Mouse (Mus musculus): ENCODE measurements at regions not wholly inside any gene's neighbourhood (a gene's known extent, or its start where the extent isn't known, plus 50 kb on each side); places are given as distances from the start of the nearest gene placed in this dataset.

GRCm38 (mm10) chr15:63557816-63558215 is 287.2 kb downstream of the Gsdmc2 start:
- DNase-seq (ENCODE audit: low spot score in 2 of 2), result no peak

- DNase-seq (ENCODE audit: low spot score in 2 of 2), result no peak
Observed at GRCm38 (mm10) chr15:63553597-63553996, 291.4 kb downstream of the Gsdmc2 start.

- no peak for DNase-seq (ENCODE audit: low spot score in 2 of 2)
Observed at GRCm38 (mm10) chr15:63532337-63533055, 312.5 kb downstream of the Gsdmc2 start.

- DNase-seq (ENCODE audit: low spot score in 2 of 2), result no peak
Observed at GRCm38 (mm10) chr15:63527318-63527717, 317.7 kb downstream of the Gsdmc2 start.

GRCm38 (mm10) chr15:63526820-63527219 is 318.2 kb downstream of the Gsdmc2 start:
- no peak for DNase-seq (ENCODE audit: low spot score in 2 of 2)

GRCm38 (mm10) chr15:63517301-63517700 is 327.7 kb downstream of the Gsdmc2 start:
- DNase-seq (ENCODE audit: low spot score in 2 of 2), result no peak

GRCm38 (mm10) chr15:63500453-63500852 is 344.5 kb downstream of the Gsdmc2 start:
- no peak for DNase-seq (ENCODE audit: low spot score in 2 of 2)

- no peak for DNase-seq (ENCODE audit: low spot score in 2 of 2)
Observed at GRCm38 (mm10) chr15:63498483-63498882, 346.5 kb downstream of the Gsdmc2 start.

- no peak for DNase-seq (ENCODE audit: low spot score in 2 of 2)
Observed at GRCm38 (mm10) chr15:63497207-63497606, 347.8 kb downstream of the Gsdmc2 start.

GRCm38 (mm10) chr15:63484910-63485309 is 360.1 kb downstream of the Gsdmc2 start:
- DNase-seq (ENCODE audit: low spot score in 2 of 2), result no peak

GRCm38 (mm10) chr15:63484217-63484887 is 360.6 kb downstream of the Gsdmc2 start:
- no peak for DNase-seq (ENCODE audit: low spot score in 2 of 2)

GRCm38 (mm10) chr15:63479270-63479805 is 365.6 kb downstream of the Gsdmc2 start:
- no peak for DNase-seq (ENCODE audit: low spot score in 2 of 2)

- DNase-seq (ENCODE audit: low spot score in 2 of 2), result no peak
Observed at GRCm38 (mm10) chr15:63466916-63467315, 378.1 kb downstream of the Gsdmc2 start.

GRCm38 (mm10) chr15:63452529-63452928 is 392.4 kb downstream of the Gsdmc2 start:
- no peak for DNase-seq (ENCODE audit: low spot score in 2 of 2)

GRCm38 (mm10) chr15:63446288-63446687 is 398.7 kb downstream of the Gsdmc2 start:
- DNase-seq (ENCODE audit: low spot score in 2 of 2), result no peak

GRCm38 (mm10) chr15:63445016-63445415 is 400.0 kb downstream of the Gsdmc2 start:
- DNase-seq (ENCODE audit: low spot score in 2 of 2), result no peak

GRCm38 (mm10) chr15:63442146-63442780 is 402.7 kb downstream of the Gsdmc2 start:
- no peak for DNase-seq (ENCODE audit: low spot score in 2 of 2)

GRCm38 (mm10) chr15:63412649-63413048 is 432.3 kb downstream of the Gsdmc2 start:
- no peak for DNase-seq (ENCODE audit: low spot score in 2 of 2)

GRCm38 (mm10) chr15:63411771-63412118 is 433.2 kb downstream of the Gsdmc2 start:
- DNase-seq (ENCODE audit: low spot score in 2 of 2), result no peak

- DNase-seq (ENCODE audit: low spot score in 2 of 2), result no peak
Observed at GRCm38 (mm10) chr15:63410994-63411770, 433.8 kb downstream of the Gsdmc2 start.

- DNase-seq (ENCODE audit: low spot score in 2 of 2), result no peak
Observed at GRCm38 (mm10) chr15:63400445-63400844, 444.5 kb downstream of the Gsdmc2 start.

GRCm38 (mm10) chr15:63400011-63400410 is 445.0 kb downstream of the Gsdmc2 start:
- no peak for DNase-seq (ENCODE audit: low spot score in 2 of 2)
